Mouse (Mus musculus) heart, embryonic 12.5 days (tissue): ENCODE data around the gene C330007P06Rik. TPM values are rescaled to one million over a fixed set of nuclear protein-coding genes. Genes with fewer than 3 reads are reported as not detected.
"Not testable (repeated sequence)": the region's sequence is repeated elsewhere in the genome, so short reads cannot be mapped to it uniquely, and the experiment has no call there.

Experiments used
- ATAC-seq: fragments of 200-750 bp; cut with Nextera tagmentation; 2 replicates; pipeline ENCODE4 v1.8.0; 2017; ENCODE audit warnings: moderate TSS enrichment, moderate library complexity; ENCODE audit not compliant: insufficient number of reproducible peaks, low FRiP score
- H3K27ac ChIP-seq: fragments of 300-500 bp; sonication (generic); 2 replicates; pipeline ENCODE4 v1.5.1; 2016; ENCODE audit warnings: mild to moderate bottlenecking, moderate library complexity; ENCODE audit not compliant: poor library complexity, severe bottlenecking
- H3K27me3 ChIP-seq: fragments of 300-500 bp; sonication (generic); replicated peaks from 2 replicates; pipeline ENCODE4 v1.6.1; 2016; ENCODE audit warnings: mild to moderate bottlenecking, moderate library complexity
- H3K36me3 ChIP-seq: fragments of 300-500 bp; sonication (generic); 2 replicates; pipeline ENCODE4 v1.6.1; 2016; ENCODE audit warnings: mild to moderate bottlenecking, moderate library complexity
- H3K4me1 ChIP-seq: fragments of 300-500 bp; sonication (generic); replicated peaks from 2 replicates; pipeline ENCODE4 v1.6.1; 2016; ENCODE audit warnings: mild to moderate bottlenecking
- H3K4me2 ChIP-seq: fragments of 300-500 bp; sonication (generic); 2 replicates; pipeline ENCODE4 v1.6.1; 2016; ENCODE audit warnings: mild to moderate bottlenecking, moderate library complexity
- H3K4me3 ChIP-seq: fragments of 300-500 bp; sonication (generic); 2 replicates; pipeline ENCODE4 v1.5.1; 2016; ENCODE audit warnings: mild to moderate bottlenecking
- H3K9ac ChIP-seq: fragments of 300-500 bp; sonication (generic); 2 replicates; pipeline ENCODE4 v1.6.1; 2016; ENCODE audit warnings: mild to moderate bottlenecking, moderate library complexity
- H3K9me3 ChIP-seq: fragments of 300-500 bp; sonication (generic); replicated peaks from 2 replicates; pipeline ENCODE4 v1.6.1; 2016; ENCODE audit warnings: mild to moderate bottlenecking, moderate library complexity
- WGBS: fragments of 180-500 bp; shearing (Covaris S2); methylation state at CpG from one replicate; pipeline ENCODE4 v1.1.7; 2016; 5-methylcytosine and 5-hydroxymethylcytosine counted together
- polyA plus RNA-seq: library from polyadenylated mRNA; unstranded; fragments of >200 nt; fragmentation: Nextera tagmentation; extraction: Ambion mirVana; gene quantifications from 2 replicates; pipeline ENCODE4 v1.2.1, GENCODE M21; 2016

Gene C330007P06Rik
- polyA plus RNA-seq, 1 experiment from 2014 or later = 21.8 TPM

GRCm38 (mm10) chrX:36815022-36815421 is 58.9 kb downstream of the C330007P06Rik start:
- H3K27ac ChIP-seq = no peak overlapping the region
- ATAC-seq = no peak
- no peak overlapping the region for H3K9ac ChIP-seq
- WGBS = 79% methylated on average over 4 of the region's 4 CpGs
- no peaks in the 10 kb centered on the region for H3K36me3 ChIP-seq
- H3K9me3 ChIP-seq = no peaks in the 10 kb centered on the region
- no peaks in the 10 kb centered on the region for H3K27me3 ChIP-seq
- peaks cover 6% of the 10 kb centered on the region for H3K4me1 ChIP-seq
- H3K4me3 ChIP-seq = no peak overlapping the region
- no peak overlapping the region for H3K4me2 ChIP-seq

GRCm38 (mm10) chrX:36814161-36814836 is 59.6 kb downstream of the C330007P06Rik start:
- H3K4me3 ChIP-seq = no peak overlapping the region
- no peaks in the 10 kb centered on the region for H3K9me3 ChIP-seq
- H3K27ac ChIP-seq = no peak overlapping the region
- H3K27me3 ChIP-seq = no peaks in the 10 kb centered on the region
- H3K36me3 ChIP-seq = no peaks in the 10 kb centered on the region
- 83% methylated on average over 8 of the region's 8 CpGs for WGBS
- no peak overlapping the region for H3K4me2 ChIP-seq
- ATAC-seq = no peak
- no peak overlapping the region for H3K9ac ChIP-seq
- H3K4me1 ChIP-seq = peaks cover 6% of the 10 kb centered on the region

GRCm38 (mm10) chrX:36811377-36811776 is 62.5 kb downstream of the C330007P06Rik start:
- Histone ChIP-seq H3K4me1 (peaks cover 10% of the 10 kb centered on the region), H3K27ac (no peak overlapping the region), H3K27me3 (no peaks in the 10 kb centered on the region), H3K9me3 (no peaks in the 10 kb centered on the region), H3K36me3 (no peaks in the 10 kb centered on the region), H3K9ac (no peak overlapping the region), H3K4me3 (no peak overlapping the region), H3K4me2 (no peak overlapping the region)
- ATAC-seq = no peak
- WGBS = 37% methylated on average over 5 of the region's 5 CpGs

GRCm38 (mm10) chrX:36808318-36808683 is 65.6 kb downstream of the C330007P06Rik start:
- Histone ChIP-seq H3K9ac (no peak overlapping the region), H3K27ac (0 out of 2 replicates have a peak overlapping the region, but pooled peaks have one; percentile 40), H3K9me3 (no peaks in the 10 kb centered on the region), H3K36me3 (no peaks in the 10 kb centered on the region), H3K4me1 (peaks cover 6% of the 10 kb centered on the region; the same call in 1 of the 2 replicates), H3K27me3 (no peaks in the 10 kb centered on the region), H3K4me2 (peak overlapping the region; percentile 60), H3K4me3 (peak overlapping the region; percentile 40)
- no peak for ATAC-seq
- WGBS = 46% methylated on average over 6 of the region's 6 CpGs

GRCm38 (mm10) chrX:36807360-36808317 is 66.3 kb downstream of the C330007P06Rik start:
- 10% methylated on average over 45 of the region's 45 CpGs for WGBS
- Histone ChIP-seq H3K4me2 (peak overlapping the region; percentile 60), H3K9me3 (no peaks in the 10 kb centered on the region), H3K4me1 (peaks cover 6% of the 10 kb centered on the region; the same call in 1 of the 2 replicates), H3K9ac (peak overlapping the region; percentile 56), H3K4me3 (peak overlapping the region; percentile 40), H3K27me3 (no peaks in the 10 kb centered on the region), H3K36me3 (no peaks in the 10 kb centered on the region), H3K27ac (peak overlapping the region; percentile 73)
- ATAC-seq = peak; percentile 88

- Histone ChIP-seq H3K27me3 (no peaks in the 10 kb centered on the region), H3K9ac (no peak overlapping the region), H3K9me3 (no peaks in the 10 kb centered on the region), H3K36me3 (no peaks in the 10 kb centered on the region), H3K4me3 (no peak overlapping the region), H3K4me1 (peaks cover 6% of the 10 kb centered on the region; the same call in 1 of the 2 replicates), H3K27ac (no peak overlapping the region), H3K4me2 (no peak overlapping the region)
- no peak for ATAC-seq
- WGBS = 53% methylated on average over 5 of the region's 5 CpGs
Observed at GRCm38 (mm10) chrX:36805466-36806235, 68.3 kb downstream of the C330007P06Rik start.

- H3K4me3 ChIP-seq = no peak overlapping the region
- 65% methylated on average over 5 of the region's 5 CpGs for WGBS
- no peak overlapping the region for H3K9ac ChIP-seq
- H3K27me3 ChIP-seq = no peaks in the 10 kb centered on the region
- H3K4me2 ChIP-seq = no peak overlapping the region
- no peaks in the 10 kb centered on the region for H3K9me3 ChIP-seq
- no peaks in the 10 kb centered on the region for H3K36me3 ChIP-seq
- ATAC-seq = no peak
- H3K4me1 ChIP-seq = peaks cover 6% of the 10 kb centered on the region; the same call in 1 of the 2 replicates
- no peak overlapping the region for H3K27ac ChIP-seq
Observed at GRCm38 (mm10) chrX:36804196-36804595, 69.7 kb downstream of the C330007P06Rik start.

GRCm38 (mm10) chrX:36803189-36803588 is 70.7 kb downstream of the C330007P06Rik start:
- WGBS = 74% methylated on average over 5 of the region's 5 CpGs
- Histone ChIP-seq H3K4me3 (no peak overlapping the region), H3K9me3 (no peaks in the 10 kb centered on the region), H3K9ac (no peak overlapping the region), H3K36me3 (peaks cover 2% of the 10 kb centered on the region), H3K4me2 (no peak overlapping the region), H3K27ac (no peak overlapping the region), H3K27me3 (no peaks in the 10 kb centered on the region), H3K4me1 (peaks cover 6% of the 10 kb centered on the region; the same call in 1 of the 2 replicates)
- no peak for ATAC-seq

GRCm38 (mm10) chrX:36799131-36799879 is 74.6 kb downstream of the C330007P06Rik start:
- no peak for ATAC-seq
- H3K27ac ChIP-seq = no peak overlapping the region
- no peaks in the 10 kb centered on the region for H3K9me3 ChIP-seq
- H3K36me3 ChIP-seq = peaks cover 12% of the 10 kb centered on the region
- H3K4me1 ChIP-seq = 0 out of 2 replicates have a peak, but pooled peaks cover 3% of the 10 kb centered on the region
- H3K27me3 ChIP-seq = no peaks in the 10 kb centered on the region
- no peak overlapping the region for H3K9ac ChIP-seq
- whole genome bisulfite sequencing = 42% methylated on average over 6 of the region's 6 CpGs
- no peak overlapping the region for H3K4me3 ChIP-seq
- H3K4me2 ChIP-seq = no peak overlapping the region

GRCm38 (mm10) chrX:36796734-36797133 is 77.2 kb downstream of the C330007P06Rik start:
- 59% methylated on average over 8 of the region's 8 CpGs for WGBS
- H3K9me3 ChIP-seq, H3K27me3 ChIP-seq, ATAC-seq, H3K4me1 ChIP-seq: not testable (repeated sequence)
- Histone ChIP-seq H3K36me3 (peaks cover 12% of the 10 kb centered on the region), H3K27ac (peak overlapping the region; percentile 52), H3K4me2 (peak overlapping the region; percentile 68), H3K4me3 (peak overlapping the region; percentile 81), H3K9ac (peak overlapping the region; percentile 90)
